Mouse (Mus musculus) intestine, embryonic 15.5 days (tissue): ENCODE measurements at regions not wholly inside any gene's neighbourhood (a gene's known extent, or its start where the extent isn't known, plus 50 kb on each side); places are given as distances from the start of the nearest gene placed in this dataset.

Source experiments
- ATAC-seq: fragments of 200-750 bp; cut with Nextera tagmentation; 2 replicates; pipeline ENCODE4 v1.8.0; 2017; ENCODE audit warnings: moderate TSS enrichment, moderate library complexity
- H3K27ac ChIP-seq: fragments of 300-500 bp; sonication (generic); 2 replicates; pipeline ENCODE4 v1.5.1; 2015; ENCODE audit warnings: mild to moderate bottlenecking, inconsistent platforms
- H3K27me3 ChIP-seq: fragments of 300-500 bp; sonication (generic); replicated peaks from 2 replicates; pipeline ENCODE4 v1.6.1; 2015; ENCODE audit warnings: inconsistent platforms
- H3K36me3 ChIP-seq: fragments of 300-500 bp; sonication (generic); 2 replicates; pipeline ENCODE4 v1.6.1; 2015; ENCODE audit warnings: inconsistent platforms
- H3K4me1 ChIP-seq: fragments of 300-500 bp; sonication (generic); replicated peaks from 2 replicates; pipeline ENCODE4 v1.6.1; 2015; ENCODE audit warnings: inconsistent platforms
- H3K4me2 ChIP-seq: fragments of 300-500 bp; sonication (generic); replicated peaks from 2 replicates; pipeline ENCODE4 v1.6.1; 2015; ENCODE audit warnings: mild to moderate bottlenecking, inconsistent platforms
- H3K4me3 ChIP-seq: fragments of 300-500 bp; sonication (generic); replicated peaks from 2 replicates; pipeline ENCODE4 v1.5.1; 2015; ENCODE audit warnings: inconsistent platforms
- H3K9ac ChIP-seq: fragments of 300-500 bp; sonication (generic); 2 replicates; pipeline ENCODE4 v1.6.1; 2015; ENCODE audit warnings: inconsistent platforms
- H3K9me3 ChIP-seq: fragments of 300-500 bp; sonication (generic); 2 replicates; pipeline ENCODE4 v1.6.1; 2016; ENCODE audit warnings: inconsistent platforms
- WGBS: fragments of 180-500 bp; shearing (Covaris S2); methylation state at CpG from one replicate; pipeline ENCODE4 v1.1.7; 2015; 5-methylcytosine and 5-hydroxymethylcytosine counted together

- 81% methylated on average over 9 of the region's 9 CpGs for whole genome bisulfite sequencing
- no peak overlapping the region for H3K9ac ChIP-seq
Observed at GRCm38 (mm10) chr12:17084499-17085208, 73.1 kb upstream of the 2410004P03Rik start.

GRCm38 (mm10) chr12:17071691-17072454 lies 60.3 kb upstream of the 2410004P03Rik start:
- 89% methylated on average over 15 of the region's 15 CpGs for WGBS
- Histone ChIP-seq H3K36me3 (no peaks in the 10 kb centered on the region), H3K4me3 (no peak overlapping the region), H3K27me3 (no peaks in the 10 kb centered on the region), H3K4me1 (no peaks in the 10 kb centered on the region), H3K27ac (no peak overlapping the region), H3K4me2 (no peak overlapping the region), H3K9me3 (no peaks in the 10 kb centered on the region), H3K9ac (no peak overlapping the region)
- ATAC-seq = no peak

More at GRCm38 (mm10) chr12:17084499-17085208, 73.1 kb upstream of the 2410004P03Rik start:
- Histone ChIP-seq H3K27ac (no peak overlapping the region), H3K9me3 (no peaks in the 10 kb centered on the region), H3K27me3 (no peaks in the 10 kb centered on the region), H3K4me3 (no peak overlapping the region), H3K36me3 (no peaks in the 10 kb centered on the region), H3K4me1 (no peaks in the 10 kb centered on the region), H3K4me2 (no peak overlapping the region)
- ATAC-seq = no peak

DNA sequence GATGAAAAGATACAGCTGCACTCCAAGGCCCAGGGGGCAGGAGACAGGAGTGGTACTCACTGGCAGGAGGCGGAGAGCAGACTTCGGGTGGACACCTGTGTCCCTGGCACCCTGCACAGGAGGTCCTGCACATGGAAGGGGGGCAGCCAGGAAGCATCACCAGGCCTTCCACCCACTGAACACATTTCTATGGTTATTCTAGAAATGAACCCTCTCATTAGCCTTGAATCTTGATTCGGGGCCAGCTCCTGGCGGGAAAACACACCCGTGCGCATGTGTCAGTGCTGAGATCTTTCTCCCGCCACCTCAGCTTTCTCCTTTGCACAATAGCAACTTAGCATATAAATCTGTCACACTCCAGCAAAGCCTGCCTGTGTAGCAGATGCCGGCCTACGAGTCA lies 58.3 kb upstream of the 2410004P03Rik start:
- WGBS = 79% methylated on average over 9 of the region's 9 CpGs
- Histone ChIP-seq H3K4me3 (no peak overlapping the region), H3K9ac (no peak overlapping the region), H3K9me3 (no peaks in the 10 kb centered on the region), H3K4me1 (no peaks in the 10 kb centered on the region), H3K27me3 (no peaks in the 10 kb centered on the region), H3K36me3 (no peaks in the 10 kb centered on the region), H3K4me2 (no peak overlapping the region), H3K27ac (no peak overlapping the region)
- ATAC-seq = no peak

- no peaks in the 10 kb centered on the region for H3K27me3 ChIP-seq
- H3K9me3 ChIP-seq = no peaks in the 10 kb centered on the region
- no peak for ATAC-seq
- H3K9ac ChIP-seq = no peak overlapping the region
- no peak overlapping the region for H3K27ac ChIP-seq
- H3K4me1 ChIP-seq = no peaks in the 10 kb centered on the region
- WGBS = 80% methylated on average over 5 of the region's 5 CpGs
- no peaks in the 10 kb centered on the region for H3K36me3 ChIP-seq
- no peak overlapping the region for H3K4me3 ChIP-seq
- no peak overlapping the region for H3K4me2 ChIP-seq
Observed at GRCm38 (mm10) chr12:17069161-17069560, 57.6 kb upstream of the 2410004P03Rik start.

- 45% methylated on average over 5 of the region's 5 CpGs for WGBS
- no peak overlapping the region for H3K27ac ChIP-seq
- ATAC-seq = no peak
Observed at GRCm38 (mm10) chr12:17063920-17064319, 52.4 kb upstream of the 2410004P03Rik start.

More at GRCm38 (mm10) chr12:17063920-17064319, 52.4 kb upstream of the 2410004P03Rik start:
- Histone ChIP-seq H3K9me3 (no peaks in the 10 kb centered on the region), H3K36me3 (no peaks in the 10 kb centered on the region), H3K4me1 (no peaks in the 10 kb centered on the region), H3K4me2 (no peak overlapping the region), H3K4me3 (no peak overlapping the region), H3K9ac (no peak overlapping the region), H3K27me3 (no peaks in the 10 kb centered on the region)
